Mouse (Mus musculus) stomach, embryonic 14.5 days (tissue): Measurements from ENCODE around the gene Tbc1d7. TPM values are rescaled to one million over a fixed set of nuclear protein-coding genes. Genes with fewer than 3 reads are reported as not detected.

Source experiments
- ATAC-seq: fragments of 200-750 bp; cut with Nextera tagmentation; 2 replicates; pipeline ENCODE4 v1.8.0; 2017; ENCODE audit warnings: low read depth, moderate TSS enrichment; ENCODE audit not compliant: insufficient number of reproducible peaks, insufficient read depth, low FRiP score
- H3K27ac ChIP-seq: fragments of 300-500 bp; sonication (generic); 2 replicates; pipeline ENCODE4 v1.5.1; 2014; ENCODE audit warnings: mild to moderate bottlenecking, low read length, moderate library complexity, mixed read lengths
- H3K27me3 ChIP-seq: fragments of 300-500 bp; sonication (generic); 2 replicates; pipeline ENCODE4 v1.6.1; 2014; ENCODE audit warnings: low read length, control low read depth, mixed read lengths; ENCODE audit not compliant: control insufficient read depth, insufficient read depth
- H3K36me3 ChIP-seq: fragments of 300-500 bp; sonication (generic); 2 replicates; pipeline ENCODE4 v1.6.1; 2014; ENCODE audit warnings: mild to moderate bottlenecking, control low read depth, low read length, moderate library complexity, mixed read lengths; ENCODE audit not compliant: control insufficient read depth, insufficient read depth
- H3K4me1 ChIP-seq: fragments of 300-500 bp; sonication (generic); 2 replicates; pipeline ENCODE4 v1.6.1; 2014; ENCODE audit warnings: low read length, control low read depth, mixed read lengths; ENCODE audit not compliant: control insufficient read depth, insufficient read depth
- H3K4me2 ChIP-seq: fragments of 300-500 bp; sonication (generic); replicated peaks from 2 replicates; pipeline ENCODE4 v1.6.1; 2014; ENCODE audit warnings: low read depth, low read length, control low read depth
- H3K4me3 ChIP-seq: fragments of 300-500 bp; sonication (generic); 2 replicates; pipeline ENCODE4 v1.5.1; 2014; ENCODE audit warnings: low read depth, low read length, control low read depth
- H3K9ac ChIP-seq: fragments of 300-500 bp; sonication (generic); replicated peaks from 2 replicates; pipeline ENCODE4 v1.6.1; 2014; ENCODE audit warnings: low read depth, mild to moderate bottlenecking, control low read depth, low read length, moderate library complexity, mixed read lengths
- H3K9me3 ChIP-seq: fragments of 300-500 bp; sonication (generic); 2 replicates; pipeline ENCODE4 v1.6.1; 2016; ENCODE audit warnings: low read depth, low read length, control low read depth; ENCODE audit not compliant: control insufficient read depth
- WGBS: fragments of 180-500 bp; shearing (Covaris S2); extraction: QIAGEN DNeasy Blood & Tissue Kit; methylation state at CpG from one replicate; pipeline ENCODE4 v1.1.7; 2014; 5-methylcytosine and 5-hydroxymethylcytosine counted together
- polyA plus RNA-seq: library from polyadenylated mRNA; unstranded; fragments of >200 nt; fragmentation: Nextera tagmentation; extraction: Ambion mirVana; gene quantifications from 2 replicates; pipeline ENCODE4 v1.2.1, GENCODE M21; 2014

Tbc1d7 gene
- polyA plus RNA-seq, 1 experiment from 2014 or later = 51.6 TPM

DNA sequence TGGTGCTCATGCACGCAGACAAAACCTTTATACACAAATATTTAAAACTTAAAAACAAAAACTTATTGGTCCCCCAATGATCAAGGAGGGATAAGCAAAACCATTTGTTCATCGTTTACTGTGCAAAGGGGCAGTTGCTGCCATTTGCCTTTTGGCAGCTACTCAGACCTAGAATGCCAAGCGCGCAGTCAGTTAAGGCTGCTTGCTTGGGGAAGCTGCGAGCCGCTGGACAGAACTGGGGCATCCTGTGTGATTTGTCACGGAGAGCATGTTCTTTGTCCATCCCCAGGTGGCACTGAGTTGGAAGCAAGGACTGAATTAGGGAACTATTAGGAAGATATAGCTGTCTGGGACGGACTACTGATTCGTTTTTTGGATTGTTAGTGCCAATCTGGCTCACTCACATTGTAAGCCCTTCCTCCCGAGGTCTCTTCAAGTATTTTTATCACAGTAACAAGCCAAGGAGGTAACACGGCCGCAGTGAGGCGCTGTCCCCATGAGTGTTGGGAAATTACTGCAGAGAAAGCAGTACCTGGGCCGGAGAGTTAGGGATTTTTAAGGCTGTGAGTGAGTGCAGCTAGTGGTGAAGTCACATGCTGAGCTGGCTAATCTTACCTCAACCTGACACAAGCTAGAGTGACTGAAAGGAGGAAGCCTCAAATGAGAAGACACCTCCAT lies 874 bp upstream of the Tbc1d7 start:
- H3K27ac ChIP-seq = no peak overlapping the region
- no peaks in the 10 kb centered on the region for H3K9me3 ChIP-seq
- 31% methylated on average over 14 of the region's 14 CpGs for WGBS
- no peaks in the 10 kb centered on the region for H3K27me3 ChIP-seq
- no peak for ATAC-seq
- peak overlapping the region; percentile 73; the same call in 1 of the 2 replicates for H3K9ac ChIP-seq
- peak overlapping the region; percentile 64 for H3K4me3 ChIP-seq
- H3K4me2 ChIP-seq = peak overlapping the region; percentile 66
- 0 out of 2 replicates have a peak, but pooled peaks cover 5% of the 10 kb centered on the region for H3K4me1 ChIP-seq
- peaks cover 3% of the 10 kb centered on the region; the same call in 1 of the 2 replicates for H3K36me3 ChIP-seq

DNA sequence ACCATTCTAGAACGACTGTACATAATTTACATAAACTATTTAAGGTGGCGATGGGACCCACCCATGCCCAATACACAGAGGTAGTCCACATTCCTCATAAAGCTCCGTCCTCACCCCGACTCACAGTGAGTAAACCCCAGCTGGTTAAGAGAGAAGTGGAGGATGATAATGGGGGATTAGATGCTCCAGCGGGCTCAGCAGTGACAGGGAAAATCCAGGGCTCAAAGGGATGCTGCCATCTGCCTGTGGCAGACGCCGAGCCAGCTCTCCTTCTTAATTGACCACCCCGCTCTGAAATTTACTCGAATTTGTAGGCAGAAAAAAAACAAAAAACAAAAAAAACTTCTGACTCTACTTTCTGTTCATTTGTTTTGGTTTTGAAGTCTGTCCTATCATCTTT lies 3.6 kb downstream of the Tbc1d7 start:
- Histone ChIP-seq H3K4me2 (no peak overlapping the region), H3K9me3 (no peaks in the 10 kb centered on the region), H3K4me1 (0 out of 2 replicates have a peak, but pooled peaks cover 5% of the 10 kb centered on the region), H3K9ac (no peak overlapping the region), H3K36me3 (peaks cover 15% of the 10 kb centered on the region), H3K4me3 (no peak overlapping the region), H3K27ac (no peak overlapping the region), H3K27me3 (no peaks in the 10 kb centered on the region)
- no peak for ATAC-seq
- WGBS = 79% methylated on average over 9 of the region's 9 CpGs

DNA sequence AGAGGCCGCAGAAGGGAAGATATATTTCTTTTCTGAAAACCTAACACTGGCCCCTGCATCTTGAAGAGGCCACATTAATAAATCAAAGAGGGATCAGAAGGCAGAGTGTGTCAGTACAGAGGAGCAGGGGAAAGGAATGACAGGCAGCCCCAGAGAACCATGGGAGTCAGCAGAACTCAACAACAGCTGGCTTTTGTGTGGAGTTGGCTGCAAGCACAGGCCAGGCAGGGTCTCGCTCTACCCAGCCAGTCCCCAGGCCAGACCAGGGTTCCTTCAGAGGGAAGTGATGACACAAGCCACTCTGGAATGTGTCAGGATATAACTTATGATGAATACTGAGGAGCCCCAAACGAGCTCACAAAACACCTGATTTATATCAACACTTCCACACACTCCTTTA lies 11.9 kb downstream of the Tbc1d7 start:
- ATAC-seq = peak; percentile 68; the same call in 1 of the 2 replicates

DNA sequence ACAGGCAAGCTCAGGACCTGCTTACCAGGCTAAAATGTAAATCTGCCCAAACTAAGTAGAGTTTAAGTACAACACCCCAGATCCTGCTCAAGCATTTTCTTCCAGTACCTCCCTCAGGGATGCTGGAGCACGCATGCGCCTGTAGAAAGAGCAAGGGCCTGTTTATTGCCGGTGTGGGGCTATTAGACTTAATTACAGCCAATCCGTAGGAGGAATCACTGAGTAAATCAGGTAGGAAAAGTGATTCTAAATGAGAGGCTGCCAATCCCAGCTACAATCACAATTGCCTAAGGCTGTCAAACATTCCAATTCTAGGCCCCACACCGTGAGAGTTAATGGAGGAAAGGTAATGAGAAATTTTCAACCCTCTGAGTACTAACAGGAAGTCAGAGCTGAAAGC lies 13.0 kb downstream of the Tbc1d7 start:
- H3K27ac ChIP-seq = no peak overlapping the region
- H3K4me3 ChIP-seq = no peak overlapping the region
- 73% methylated on average over 5 of the region's 5 CpGs for WGBS
- no peak overlapping the region for H3K4me2 ChIP-seq
- H3K9me3 ChIP-seq = no peaks in the 10 kb centered on the region
- no peak overlapping the region for H3K9ac ChIP-seq
- no peak for ATAC-seq
- H3K27me3 ChIP-seq = no peaks in the 10 kb centered on the region
- peaks cover 15% of the 10 kb centered on the region for H3K36me3 ChIP-seq
- H3K4me1 ChIP-seq = no peaks in the 10 kb centered on the region

More for the DNA sequence above, 11.9 kb downstream of the Tbc1d7 start:
- H3K4me3 ChIP-seq = no peak overlapping the region
- H3K4me2 ChIP-seq = no peak overlapping the region
- no peaks in the 10 kb centered on the region for H3K4me1 ChIP-seq
- WGBS = 21% methylated on average over 3 of the region's 3 CpGs
- no peak overlapping the region for H3K9ac ChIP-seq
- H3K36me3 ChIP-seq = peaks cover 20% of the 10 kb centered on the region
- H3K27me3 ChIP-seq = no peaks in the 10 kb centered on the region
- H3K9me3 ChIP-seq = no peaks in the 10 kb centered on the region
- H3K27ac ChIP-seq = peak overlapping the region; percentile 61; the same call in 1 of the 2 replicates

DNA sequence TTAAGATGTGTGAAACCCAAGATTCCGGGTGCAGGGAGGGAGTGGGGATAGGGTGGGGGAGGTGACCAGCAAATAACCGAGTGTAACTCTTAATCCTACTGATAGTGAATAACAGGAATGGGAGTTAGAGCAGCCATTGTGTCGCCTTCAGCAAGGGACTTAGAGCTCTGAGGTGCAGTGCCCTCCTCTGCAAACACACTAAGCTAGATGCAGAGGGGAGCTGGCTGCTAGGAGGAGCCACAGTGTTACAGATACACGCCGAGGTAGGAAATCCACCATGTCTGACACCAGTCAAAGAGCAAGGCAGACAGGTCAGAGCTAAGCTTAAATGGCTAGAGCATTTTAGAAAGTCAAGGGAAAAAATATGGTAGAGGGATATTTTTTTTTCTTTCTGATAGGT lies 13.9 kb downstream of the Tbc1d7 start:
- Histone ChIP-seq H3K36me3 (peaks cover 10% of the 10 kb centered on the region; the same call in 1 of the 2 replicates), H3K27ac (peak overlapping the region; percentile 27; the same call in 1 of the 2 replicates), H3K4me1 (no peaks in the 10 kb centered on the region), H3K9ac (no peak overlapping the region), H3K27me3 (no peaks in the 10 kb centered on the region), H3K9me3 (no peaks in the 10 kb centered on the region), H3K4me3 (no peak overlapping the region), H3K4me2 (no peak overlapping the region)
- WGBS = 40% methylated on average over 5 of the region's 5 CpGs
- peak; percentile 64 for ATAC-seq

DNA sequence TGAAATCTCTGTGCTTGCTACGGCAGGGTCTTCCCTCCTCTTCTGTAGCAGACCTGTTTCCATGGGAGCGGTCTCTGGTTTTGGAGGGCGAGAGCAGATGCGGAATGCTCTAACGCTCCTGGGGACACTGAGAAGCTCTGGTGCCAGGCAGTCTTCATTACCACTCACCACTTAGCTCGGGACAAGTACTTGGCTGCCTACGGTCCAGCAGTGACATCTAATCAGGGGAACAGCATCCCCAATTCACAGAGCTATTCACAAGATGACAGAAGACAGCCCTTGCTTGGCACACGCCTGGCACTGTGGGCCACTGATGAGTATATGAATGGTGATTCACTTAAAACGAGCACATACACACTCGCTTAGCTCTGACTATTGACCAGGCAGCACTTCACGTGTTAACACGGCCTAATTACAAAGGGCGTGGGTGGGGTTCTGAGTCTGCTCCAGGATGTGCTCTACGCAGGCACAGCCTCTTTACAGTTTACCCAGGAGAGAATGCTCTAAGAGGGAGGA lies 19.2 kb downstream of the Tbc1d7 start:
- H3K27ac ChIP-seq = no peak overlapping the region
- H3K9me3 ChIP-seq = no peaks in the 10 kb centered on the region
- 87% methylated on average over 14 of the region's 14 CpGs for WGBS
- H3K27me3 ChIP-seq = no peaks in the 10 kb centered on the region
- H3K4me1 ChIP-seq = no peaks in the 10 kb centered on the region
- no peak overlapping the region for H3K4me3 ChIP-seq
- ATAC-seq = no peak
- H3K4me2 ChIP-seq = no peak overlapping the region
- H3K36me3 ChIP-seq = peaks cover 6% of the 10 kb centered on the region; the same call in 1 of the 2 replicates
- no peak overlapping the region for H3K9ac ChIP-seq

DNA sequence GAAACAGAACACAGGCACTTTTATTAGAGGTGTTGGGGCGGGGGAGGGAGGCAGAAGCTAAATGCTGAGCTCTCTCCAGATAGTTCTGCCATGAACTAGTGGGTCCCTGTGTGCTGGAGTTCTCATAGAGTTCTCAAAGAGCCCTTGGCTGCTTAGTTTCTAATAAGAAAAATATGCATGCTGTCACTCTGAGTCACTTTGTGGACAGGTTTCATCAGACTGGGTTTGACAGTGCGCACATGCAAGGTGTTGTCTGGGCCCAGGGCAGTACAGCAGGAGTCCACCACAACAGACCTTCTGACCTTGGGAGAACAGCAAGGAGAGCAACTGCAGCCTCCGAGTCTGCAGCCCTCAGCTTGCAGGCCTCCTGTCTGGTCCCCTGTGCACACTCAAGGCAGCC lies 21.6 kb downstream of the Tbc1d7 start:
- Histone ChIP-seq H3K4me2 (no peak overlapping the region), H3K27me3 (no peaks in the 10 kb centered on the region), H3K4me3 (no peak overlapping the region), H3K9ac (no peak overlapping the region), H3K9me3 (no peaks in the 10 kb centered on the region), H3K4me1 (no peaks in the 10 kb centered on the region), H3K27ac (no peak overlapping the region), H3K36me3 (peaks cover under 1% of the 10 kb centered on the region; the same call in 1 of the 2 replicates)
- WGBS = 83% methylated on average over 3 of the region's 3 CpGs
- ATAC-seq = no peak

DNA sequence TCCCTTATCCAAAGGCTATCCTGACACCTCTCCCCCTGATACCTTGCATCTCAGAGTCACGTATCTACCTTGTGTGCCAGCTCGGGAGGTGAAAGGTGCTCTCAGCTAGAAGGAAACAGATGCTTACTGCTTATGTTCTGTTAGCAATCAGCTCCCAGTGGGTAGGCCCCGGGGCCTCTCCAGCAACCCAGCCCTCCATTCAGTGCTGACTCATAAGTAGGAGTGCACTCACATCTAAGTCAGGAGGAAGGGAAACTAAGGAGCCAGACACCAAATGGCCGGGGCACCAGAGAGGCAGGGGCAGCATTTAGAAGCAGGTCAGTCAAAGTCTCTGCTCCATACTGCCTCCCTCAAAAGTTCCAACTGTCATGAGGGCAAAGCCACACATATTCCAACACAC lies 22.6 kb downstream of the Tbc1d7 start:
- no peak overlapping the region for H3K4me2 ChIP-seq
- no peak overlapping the region for H3K9ac ChIP-seq
- WGBS = 67% methylated on average over 4 of the region's 4 CpGs
- no peak overlapping the region for H3K4me3 ChIP-seq
- no peak overlapping the region for H3K27ac ChIP-seq
- no peak for ATAC-seq
- no peaks in the 10 kb centered on the region for H3K9me3 ChIP-seq
- no peaks in the 10 kb centered on the region for H3K4me1 ChIP-seq
- H3K36me3 ChIP-seq = no peaks in the 10 kb centered on the region; the same call in 1 of the 2 replicates
- H3K27me3 ChIP-seq = no peaks in the 10 kb centered on the region
